Mouse (Mus musculus) megakaryocyte, adult 5-6 weeks (primary cell): ENCODE results near the gene Spcs2. TPM values are rescaled to one million over a fixed set of nuclear protein-coding genes. Genes with fewer than 3 reads are reported as not detected.
"Not testable (repeated sequence)": the region's sequence is repeated elsewhere in the genome, so short reads cannot be mapped to it uniquely, and the experiment has no call there.

Experiments
- ATAC-seq: 2 replicates; pipeline ENCODE4 v1.8.0; 2016; ENCODE audit warnings: mild to moderate bottlenecking, inconsistent platforms; ENCODE audit not compliant: poor library complexity, severe bottlenecking
- total RNA-seq, 2 experiments: library from RNA; stranded (forward) in 1 of 2; stranded (reverse) in 1 of 2; fragments of 153-499, 151-499 nt in 1 of 2; fragments of 221-1000, 200-1000 nt in 1 of 2; gene quantifications; 2 replicates each; pipeline versions ENCODE4 v1.2.3 to v1.2.4; 2015 to 2017

The Spcs2 gene
- total RNA-seq, 2 experiments from 2014 or later = 137 to 205 TPM

- no peak for ATAC-seq
These were observed 37.8 kb downstream of the Spcs2 start for GRCm38 (mm10) chr7:99825511-99825910.

DNA sequence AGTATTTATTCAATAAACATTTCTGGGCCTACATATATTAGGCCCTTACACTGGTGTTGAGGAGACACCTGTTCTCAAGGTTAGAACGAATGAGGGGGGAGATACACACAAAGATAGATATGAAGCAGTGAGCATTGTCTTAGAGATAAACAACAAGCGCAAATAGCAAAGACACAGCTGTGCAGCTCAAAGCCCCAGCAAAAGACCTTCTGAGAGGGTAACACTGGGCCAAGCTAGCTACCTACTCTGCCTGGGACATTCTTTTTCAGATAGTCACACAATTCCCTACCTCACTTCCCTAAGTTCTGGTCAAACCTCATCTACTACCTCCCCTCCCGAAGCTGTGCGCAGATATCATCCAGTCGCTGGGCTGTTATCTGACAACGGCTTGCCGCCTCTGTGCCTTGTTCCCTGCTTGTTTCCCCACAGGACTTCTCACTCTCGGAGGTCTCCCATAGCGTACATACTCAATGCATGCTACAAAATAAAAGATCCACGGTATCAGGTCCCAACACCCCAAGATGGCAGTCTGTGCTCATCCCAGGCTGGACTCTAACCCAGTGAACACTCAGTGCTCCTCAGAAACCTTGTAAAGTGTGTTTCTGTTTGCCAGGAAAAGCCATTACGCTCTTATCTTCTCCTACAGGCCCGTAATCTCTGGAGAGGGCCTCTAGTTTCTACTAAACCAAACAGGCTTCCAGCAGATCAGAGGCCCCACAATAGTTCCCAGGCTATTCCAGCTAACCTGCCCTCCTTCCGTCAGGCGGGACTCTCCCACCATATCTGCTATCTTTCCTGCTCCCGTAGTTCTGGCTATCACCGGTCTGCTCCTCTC, 38.4 kb downstream of the Spcs2 start:
- no peak for ATAC-seq

DNA sequence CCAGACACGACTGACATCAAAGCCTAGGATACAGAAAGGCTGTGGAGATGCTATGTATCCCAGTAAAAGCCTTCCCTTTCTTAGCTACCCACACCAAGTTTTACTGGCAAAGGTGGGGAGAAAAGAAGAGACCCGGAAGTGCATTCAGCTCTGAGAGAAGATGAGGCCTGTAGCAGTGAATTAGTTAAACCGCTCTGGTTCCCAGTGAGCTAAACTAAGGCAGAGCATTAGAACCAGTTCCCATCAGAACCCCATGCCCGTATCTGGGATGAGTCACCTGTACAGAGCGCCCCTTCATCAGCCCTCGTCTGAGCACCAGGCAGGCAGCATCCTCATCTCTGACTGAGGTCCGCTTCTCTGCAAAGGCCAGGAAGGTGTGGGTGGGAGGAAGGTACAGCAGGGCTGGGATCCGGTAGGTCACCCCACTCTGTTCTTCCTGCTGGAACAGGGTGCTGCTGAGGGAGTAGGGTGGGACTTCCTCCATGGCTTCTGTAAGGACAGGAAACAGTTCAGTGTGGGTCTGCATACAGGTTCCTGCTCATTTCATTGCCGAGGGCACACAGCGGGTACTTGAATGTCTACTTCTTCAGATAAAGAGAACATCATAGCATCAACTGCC, 40.1 kb downstream of the Spcs2 start:
- no peak for ATAC-seq

GRCm38 (mm10) chr7:99822426-99822825, 40.8 kb downstream of the Spcs2 start:
- ATAC-seq = 0 out of 2 replicates have a peak, but pooled peaks have one; percentile 24

GRCm38 (mm10) chr7:99821953-99822352, 41.3 kb downstream of the Spcs2 start:
- ATAC-seq = no peak

DNA sequence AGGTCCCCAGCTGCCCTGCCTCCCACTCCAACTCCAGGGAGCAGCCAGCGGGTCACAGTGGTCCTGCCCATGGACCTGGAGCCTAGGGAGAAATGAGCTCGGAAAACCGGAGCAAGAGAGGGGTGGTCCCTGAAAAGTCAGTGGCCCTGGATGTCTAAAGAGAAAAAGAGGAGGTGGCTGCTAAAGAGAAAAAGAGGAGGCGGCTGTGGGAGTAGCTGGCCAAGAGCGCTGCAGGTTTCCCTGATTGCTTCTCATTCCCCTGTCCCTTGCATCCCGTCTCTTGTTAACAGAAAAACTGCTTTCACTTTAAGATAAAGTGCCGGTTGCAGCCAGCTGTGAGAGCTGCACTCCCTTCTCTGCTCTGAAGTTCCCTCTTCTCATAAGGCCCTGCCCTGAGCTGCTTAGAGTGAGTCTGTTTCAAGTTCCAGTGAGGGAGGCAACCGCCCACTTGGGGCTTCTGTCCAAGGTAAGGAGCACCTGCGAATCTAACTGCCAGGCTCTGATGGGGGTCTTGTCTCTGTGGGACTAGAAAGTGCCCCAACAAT, 45.0 kb downstream of the Spcs2 start:
- ATAC-seq = not testable (repeated sequence)

DNA sequence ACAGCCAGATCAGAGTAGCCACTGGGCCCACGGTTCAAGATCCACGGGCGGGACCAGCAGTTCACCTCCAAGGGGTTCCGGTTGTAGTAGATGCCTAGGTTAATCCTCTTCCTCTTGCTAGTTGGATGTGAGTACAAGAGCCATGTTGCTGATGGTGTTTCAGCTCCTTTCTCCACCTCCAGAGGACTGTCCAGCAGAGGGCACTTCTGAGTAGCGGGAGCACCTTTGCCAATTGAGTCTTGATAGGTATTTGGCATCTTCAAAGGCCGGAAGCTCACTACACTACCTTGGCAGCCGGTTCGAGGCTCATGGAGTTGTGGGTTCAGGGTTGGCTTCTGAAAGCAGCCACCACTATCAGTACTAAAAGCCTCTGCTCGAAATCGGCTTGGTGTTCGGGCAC, 49.9 kb downstream of the Spcs2 start:
- no peak for ATAC-seq

DNA sequence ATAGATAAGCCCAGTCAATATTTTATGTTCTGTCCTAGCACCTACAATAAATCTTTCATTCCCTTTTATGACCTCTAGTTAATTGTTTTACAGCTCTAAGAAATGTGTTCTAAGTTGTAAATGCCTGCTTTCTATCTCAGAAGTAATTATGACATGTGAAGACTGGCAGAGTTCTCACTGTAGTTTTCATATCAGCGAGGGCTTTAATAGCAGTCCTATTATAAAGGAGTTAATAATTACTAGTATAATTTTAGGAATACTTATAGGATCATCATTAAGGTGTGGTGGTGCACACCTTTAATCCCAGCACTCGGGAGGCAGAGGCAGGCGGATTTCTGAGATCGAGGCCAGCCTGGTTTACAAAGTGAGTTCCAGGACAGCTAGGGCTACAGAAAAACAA, 51.6 kb downstream of the Spcs2 start:
- ATAC-seq = no peak

GRCm38 (mm10) chr7:99810814-99811213, 52.4 kb downstream of the Spcs2 start:
- ATAC-seq = no peak

DNA sequence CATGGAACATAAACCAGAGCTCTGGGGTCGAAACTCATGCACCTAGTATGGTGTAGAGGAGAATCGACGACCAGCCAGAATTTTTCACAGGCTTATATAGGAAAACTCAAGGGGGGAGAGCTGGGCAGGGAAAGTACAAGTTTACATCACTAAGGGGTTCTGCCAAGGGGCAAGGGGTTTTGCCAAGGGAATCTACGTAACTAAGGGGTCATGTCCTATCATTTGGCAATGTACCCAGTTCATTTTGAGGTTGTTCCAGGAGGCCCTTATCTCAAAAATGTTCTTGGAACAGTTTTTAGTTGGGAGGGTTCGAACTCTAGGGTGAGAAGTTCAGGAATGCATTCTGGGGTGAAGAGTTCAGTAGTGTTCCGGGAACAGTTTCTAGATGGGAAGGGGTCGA, 56.2 kb downstream of the Spcs2 start:
- ATAC-seq = not testable (repeated sequence)

DNA sequence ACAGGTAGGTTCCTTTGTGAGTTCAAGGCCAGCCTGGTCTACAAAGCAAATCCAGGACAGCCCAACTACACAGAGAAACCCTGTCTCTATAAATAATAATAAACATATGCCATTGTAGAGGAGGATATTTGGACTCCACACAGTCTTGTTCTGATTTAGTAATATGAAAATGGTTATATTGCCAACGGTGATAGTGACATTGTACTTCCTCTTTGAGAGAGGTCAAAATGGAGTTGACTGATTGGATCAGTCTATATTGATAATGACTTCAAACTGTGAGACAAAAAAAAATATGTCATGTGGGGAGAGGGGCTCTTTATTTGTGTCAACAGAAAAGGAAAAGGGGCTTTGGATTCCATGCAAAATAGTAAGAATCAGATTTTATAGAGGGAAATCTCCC, 57.9 kb downstream of the Spcs2 start:
- ATAC-seq = no peak

DNA sequence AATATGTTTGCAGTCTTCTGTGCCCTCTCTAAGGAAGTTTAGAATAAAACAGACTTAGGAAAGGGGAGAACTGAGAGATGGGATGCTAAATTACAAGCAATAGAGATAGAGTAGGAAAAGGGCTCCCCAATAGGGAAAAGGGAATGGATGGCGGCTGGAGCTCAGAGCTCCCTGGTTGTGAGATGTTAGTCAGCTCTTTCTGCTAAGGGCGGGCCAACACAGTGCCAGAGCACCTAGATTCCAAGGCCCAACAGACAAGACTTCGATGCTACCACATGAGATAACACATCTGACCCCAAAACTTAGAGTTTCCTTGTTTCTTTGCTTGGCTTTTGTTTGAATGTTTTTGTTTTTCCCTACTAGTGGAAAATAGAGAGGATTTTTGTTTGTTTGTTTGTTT, 59.2 kb downstream of the Spcs2 start:
- not testable (repeated sequence) for ATAC-seq

DNA sequence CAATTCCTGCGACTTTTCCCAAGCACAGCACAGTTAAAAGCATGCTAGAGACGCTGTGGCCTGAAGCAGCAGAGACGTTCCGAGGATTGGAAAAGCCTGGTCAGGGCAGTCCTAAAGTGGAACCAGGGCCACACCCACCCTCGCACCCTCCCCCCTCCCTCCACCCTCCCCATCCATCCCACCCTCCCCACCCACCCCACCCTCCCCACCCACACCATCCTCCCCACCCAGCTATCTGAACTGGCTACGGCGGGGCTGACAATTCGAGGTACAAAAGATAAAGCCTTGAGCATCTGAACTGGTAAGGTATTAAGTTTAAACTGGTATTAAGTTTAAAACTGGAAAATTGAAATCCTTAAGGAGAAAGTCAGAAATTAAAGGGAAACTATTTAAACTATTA, 59.7 kb downstream of the Spcs2 start:
- ATAC-seq = no peak

DNA sequence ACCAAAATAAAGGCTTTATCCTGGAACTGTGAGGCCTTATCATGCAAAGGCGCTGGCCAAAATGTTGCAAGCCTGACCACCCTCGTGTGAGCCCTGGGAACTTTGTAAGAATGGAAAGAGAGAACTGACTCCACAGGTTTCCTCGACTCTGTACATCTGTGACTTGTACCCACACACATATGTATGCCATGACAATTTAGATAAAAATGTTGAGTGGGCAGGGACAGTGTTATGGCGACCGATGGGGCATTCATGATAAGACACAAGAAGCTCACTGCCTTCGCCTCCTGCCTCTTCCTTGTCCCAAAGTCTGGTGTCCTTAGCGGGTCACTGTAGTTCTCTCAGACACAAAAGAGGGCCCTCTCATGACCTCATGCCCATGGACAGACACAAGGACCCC, 64.1 kb downstream of the Spcs2 start:
- no peak for ATAC-seq

DNA sequence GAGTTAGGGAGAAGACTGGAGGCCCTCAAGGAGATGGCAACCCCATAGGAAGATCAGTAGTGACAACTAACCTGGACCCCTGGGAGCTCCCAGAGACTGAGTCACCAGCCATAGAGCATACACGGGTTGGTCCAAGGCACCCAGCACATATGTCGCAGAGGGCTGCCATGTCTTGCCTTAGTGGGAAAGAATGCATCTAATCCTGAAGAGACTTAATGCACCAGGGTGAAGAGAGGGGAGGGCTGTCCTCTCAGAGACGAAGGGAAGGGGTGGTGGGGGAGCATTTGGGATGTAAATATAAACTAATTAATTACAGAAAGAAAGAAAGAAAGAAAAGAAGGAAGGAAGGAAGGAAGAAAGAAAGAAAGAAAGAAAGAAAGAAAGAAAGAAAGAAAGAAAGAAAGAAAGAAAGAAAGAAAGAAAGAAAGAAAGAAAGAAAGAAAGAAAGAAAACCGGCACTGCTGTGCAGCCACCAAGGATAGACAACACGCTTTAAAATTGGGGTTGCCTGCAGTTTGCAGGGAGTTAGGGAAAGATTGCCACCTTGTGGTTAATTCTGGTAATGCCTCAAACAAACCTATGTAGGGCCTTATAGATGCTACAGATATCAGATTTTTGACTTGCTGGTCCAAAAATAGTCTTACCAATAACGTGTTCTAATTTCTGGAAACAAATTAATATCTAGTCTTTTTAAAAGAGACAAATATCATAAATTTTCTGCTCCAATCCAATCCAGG, 65.2 kb downstream of the Spcs2 start:
- peak; percentile 57; the same call in 1 of the 2 replicates for ATAC-seq

DNA sequence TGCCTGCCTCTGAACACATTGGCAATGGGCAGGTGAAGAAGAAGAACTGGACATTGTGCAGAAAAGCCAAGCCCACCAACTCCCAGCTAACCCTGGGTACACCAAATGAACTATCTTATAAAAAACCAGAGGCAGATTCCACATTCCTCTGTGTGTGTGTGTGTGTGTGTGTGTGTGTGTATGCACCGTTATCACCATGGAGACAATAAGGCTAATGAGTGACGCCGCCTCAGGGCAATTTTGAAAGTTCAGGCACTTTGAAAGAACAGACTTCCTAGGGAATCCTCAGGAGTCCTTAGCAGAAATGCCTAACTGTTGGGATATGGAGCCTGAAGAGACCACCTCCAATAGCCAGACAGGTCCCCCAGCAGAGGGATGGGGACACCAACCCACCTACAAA, 66.0 kb downstream of the Spcs2 start:
- ATAC-seq = no peak

DNA sequence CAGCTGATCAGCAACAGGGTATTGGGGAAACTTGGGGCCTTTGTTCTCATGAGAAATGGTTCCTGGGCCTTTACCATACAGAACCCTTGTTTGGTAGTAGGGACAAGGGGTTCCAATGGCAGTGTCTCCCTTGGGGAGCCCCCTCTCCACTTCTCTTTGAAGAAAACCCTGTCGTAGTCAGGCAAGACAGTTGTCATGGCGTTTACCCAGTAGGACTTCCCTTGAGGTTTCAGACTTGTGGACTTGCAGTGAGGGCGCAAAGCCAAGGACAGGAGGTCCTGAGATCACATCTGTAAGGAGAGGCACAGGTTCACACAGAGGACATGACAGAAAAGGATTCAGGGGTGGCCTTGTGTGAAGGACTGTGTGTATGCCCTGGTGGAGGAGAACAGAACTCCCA, 66.8 kb downstream of the Spcs2 start:
- ATAC-seq = no peak

DNA sequence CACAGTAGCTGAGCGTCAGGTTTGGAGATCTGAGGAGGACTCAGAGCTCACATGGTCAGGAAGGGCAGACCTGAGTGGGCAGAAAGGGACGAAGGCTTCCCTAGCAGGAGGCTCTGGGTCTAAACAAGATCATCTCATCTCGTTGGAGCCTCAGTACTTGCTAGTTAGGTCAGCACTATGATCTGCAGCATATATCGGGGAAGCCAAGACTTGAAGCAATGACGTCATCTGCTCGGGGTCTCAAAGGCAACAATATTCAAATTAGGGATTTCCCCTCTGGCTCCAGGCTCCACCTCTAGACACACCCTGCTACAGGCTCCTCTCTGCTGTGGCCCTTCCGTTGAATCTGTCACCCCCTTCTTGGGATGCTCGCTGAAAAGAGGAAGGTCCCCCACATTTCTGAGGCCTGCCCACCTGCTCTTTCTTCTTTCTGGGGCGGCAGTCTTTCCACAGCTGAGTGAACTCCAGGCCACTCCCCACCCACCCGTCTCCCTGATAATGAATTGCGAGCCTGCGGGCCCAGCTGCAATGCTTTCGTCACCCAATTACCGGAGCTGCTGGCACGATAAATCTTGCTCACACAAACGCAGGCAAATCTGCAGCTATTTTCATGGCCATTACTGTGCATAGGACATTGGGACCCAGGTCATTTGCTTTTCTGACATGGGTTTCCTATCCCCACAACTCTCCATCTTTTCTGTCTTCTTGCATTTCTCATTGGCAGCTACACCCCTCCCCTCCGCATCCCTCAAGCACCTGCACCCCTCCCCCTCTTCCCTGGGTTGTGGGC, 67.9 kb downstream of the Spcs2 start:
- peak; percentile 66 for ATAC-seq

GRCm38 (mm10) chr7:99794096-99794495, 69.2 kb downstream of the Spcs2 start:
- peak; percentile 66 for ATAC-seq

DNA sequence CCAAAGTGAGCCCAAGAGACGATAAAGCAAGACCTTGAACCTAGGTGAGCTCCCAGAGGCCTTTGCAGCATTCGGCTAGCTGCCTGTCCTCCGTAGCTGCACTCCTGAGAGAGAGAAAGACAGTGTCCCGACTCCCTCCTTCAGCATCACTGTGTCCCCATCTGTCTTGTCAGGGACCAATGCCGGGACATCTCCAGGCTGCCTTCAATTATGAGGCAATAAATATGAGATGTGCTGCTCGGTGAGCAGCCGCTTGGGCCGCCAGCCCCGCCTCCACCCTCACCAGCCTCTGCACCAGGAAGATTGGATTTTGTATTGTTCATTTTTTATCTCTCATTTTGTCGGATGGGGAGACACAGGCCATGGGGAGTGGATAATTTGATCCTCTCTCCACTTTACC, 72.4 kb downstream of the Spcs2 start:
- no peak for ATAC-seq

DNA sequence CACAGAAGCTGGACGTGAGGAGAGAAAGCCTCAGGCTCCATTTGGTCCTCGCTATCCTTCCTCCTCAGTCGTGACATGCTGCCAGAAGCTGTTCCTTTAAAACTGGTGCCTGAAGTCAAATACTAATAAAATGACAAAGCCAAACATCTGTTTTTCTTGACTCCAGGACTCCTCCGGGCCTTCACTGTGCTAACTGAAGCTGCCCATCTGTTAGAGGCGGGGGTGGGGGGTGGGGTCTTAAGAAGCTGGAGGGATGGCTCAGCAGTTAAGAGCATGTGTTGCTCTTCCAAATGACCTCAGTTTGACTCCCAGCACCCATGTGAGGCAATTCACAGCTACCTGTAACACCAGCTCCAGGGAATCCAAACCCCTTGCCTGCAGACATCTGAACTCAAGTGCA, 74.7 kb downstream of the Spcs2 start:
- ATAC-seq = no peak
